Mouse (Mus musculus) brown adipose tissue, adult 24 weeks (tissue): Measurements from ENCODE around the gene Ccdc24. TPM values are rescaled to one million over a fixed set of nuclear protein-coding genes. Genes with fewer than 3 reads are reported as not detected.

Experiments used
- H3K27ac ChIP-seq: fragments of 200-500 bp; replicated peaks from 2 replicates; pipeline ENCODE4 v1.5.1; 2012; ENCODE audit warnings: low read depth, mild to moderate bottlenecking, low read length
- H3K4me1 ChIP-seq: fragments of 200-500 bp; 2 replicates; pipeline ENCODE4 v1.6.1; 2012; ENCODE audit warnings: low read length, mixed read lengths; ENCODE audit not compliant: control insufficient read depth, insufficient read depth, insufficient read length
- H3K4me3 ChIP-seq: fragments of 200-500 bp; 2 replicates; pipeline ENCODE4 v1.5.1; 2012; ENCODE audit warnings: low read depth, mild to moderate bottlenecking, low read length, moderate library complexity; ENCODE audit not compliant: insufficient read depth
- polyA plus RNA-seq: library from polyadenylated mRNA; stranded (reverse); fragments of >200 nt; gene quantifications from 2 replicates; pipeline ENCODE4 v1.2.4, GENCODE M21; 2012; ENCODE audit not compliant: missing spikeins, insufficient read depth, insufficient read length

Ccdc24 gene
- not detected in 2 replicates for polyA plus RNA-seq

DNA sequence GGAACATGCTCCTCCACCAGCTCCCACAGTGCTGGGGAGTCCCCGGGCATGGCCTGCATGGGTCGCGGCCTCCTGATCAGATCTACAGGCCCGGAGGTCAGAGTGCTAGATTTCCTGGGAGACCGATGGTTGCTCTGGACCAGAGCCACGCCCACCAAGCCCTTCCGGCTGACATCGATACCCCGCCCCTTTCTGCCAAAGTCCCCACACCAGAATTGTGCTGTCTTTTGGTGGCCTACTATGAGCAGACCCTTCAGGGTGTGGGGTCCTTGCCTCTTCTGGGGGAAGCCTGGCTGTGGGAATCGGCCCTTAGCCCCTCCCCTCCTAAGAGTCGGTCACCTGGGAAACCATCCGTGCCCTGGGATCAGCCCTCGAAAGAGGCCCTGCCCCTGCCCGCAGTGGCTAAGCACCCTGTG lies at the start of gene Ccdc24:
TSS of gene Ccdc24 (minus strand) at position 87 of the 416 bp plus-strand sequence.
- no peak within 1 kb of the TSS for H3K27ac ChIP-seq
- no peak within 1 kb of the TSS for H3K4me3 ChIP-seq
- H3K4me1 ChIP-seq, result no peaks in the 10 kb centered on the region

DNA sequence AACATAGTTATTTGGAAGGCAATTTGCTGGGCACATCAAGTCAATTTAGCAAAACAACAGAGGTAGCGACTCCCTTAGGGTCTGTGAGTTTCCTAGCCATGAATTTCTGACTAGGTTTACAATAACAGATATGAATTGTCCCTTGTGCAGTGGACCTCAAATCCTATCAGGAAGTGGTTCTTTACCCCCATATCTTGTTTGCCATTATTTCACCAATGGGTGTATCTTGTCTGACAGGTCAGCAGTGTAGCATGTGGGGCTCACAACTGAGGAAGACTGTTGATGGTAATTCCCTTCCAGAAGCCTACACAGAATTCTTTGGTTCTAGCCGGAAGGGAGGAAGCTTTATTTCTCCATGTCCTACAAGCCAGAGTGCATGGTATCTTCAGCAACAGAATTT lies 49.0 kb upstream of the Ccdc24 start:
- Histone ChIP-seq H3K4me3 (no peak overlapping the region), H3K4me1 (no peaks in the 10 kb centered on the region), H3K27ac (no peak overlapping the region)

GRCm38 (mm10) chr4:117918762-117919161 lies 46.4 kb upstream of the Ccdc24 start:
- Histone ChIP-seq H3K4me1 (peaks cover 4% of the 10 kb centered on the region), H3K27ac (no peak overlapping the region), H3K4me3 (no peak overlapping the region)

DNA sequence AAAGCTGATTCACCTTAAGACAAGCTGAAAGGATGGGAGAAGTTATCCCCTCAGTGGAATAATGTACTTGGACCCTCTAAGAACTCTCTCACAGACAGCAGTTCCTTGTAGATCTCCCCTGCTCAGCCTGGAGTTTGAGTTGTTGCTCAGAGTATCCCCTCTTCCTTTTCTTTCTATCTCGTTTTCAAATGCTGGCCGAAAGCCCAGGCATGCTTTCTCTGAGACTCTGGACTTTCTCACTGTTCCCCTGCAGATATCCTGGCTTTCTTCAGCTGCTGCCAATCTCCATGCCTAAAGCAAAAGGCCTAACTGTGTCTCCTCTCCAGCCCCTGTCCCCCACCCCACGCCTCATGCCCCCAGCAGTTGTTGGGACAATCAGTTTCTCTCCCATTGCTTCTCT lies 45.9 kb upstream of the Ccdc24 start:
- Histone ChIP-seq H3K4me1 (peaks cover 8% of the 10 kb centered on the region), H3K27ac (no peak overlapping the region)

GRCm38 (mm10) chr4:117917847-117918246 lies 45.5 kb upstream of the Ccdc24 start:
- Histone ChIP-seq H3K4me1 (peaks cover 9% of the 10 kb centered on the region), H3K4me3 (no peak overlapping the region), H3K27ac (no peak overlapping the region)

More for the DNA sequence above, 45.9 kb upstream of the Ccdc24 start:
- no peak overlapping the region for H3K4me3 ChIP-seq

DNA sequence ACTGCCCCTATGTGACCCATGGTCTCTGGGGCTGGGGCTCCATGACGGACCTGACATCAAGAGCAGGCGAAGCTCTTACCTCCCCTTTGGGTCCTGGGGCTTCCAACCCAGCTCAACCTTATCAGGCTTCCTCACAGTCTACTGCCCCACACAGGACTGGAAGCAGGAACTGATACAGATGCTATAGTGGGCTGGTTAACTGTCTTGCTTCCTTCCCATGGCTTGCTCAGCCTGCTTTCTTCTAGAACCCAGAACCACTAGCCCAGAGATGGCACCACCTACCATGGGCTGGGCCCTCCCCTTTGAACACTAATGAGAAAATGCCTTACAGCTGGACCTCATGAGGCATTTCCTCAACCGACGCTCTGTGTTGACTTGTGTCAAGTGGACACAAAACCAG lies 45.0 kb upstream of the Ccdc24 start:
- Histone ChIP-seq H3K4me3 (no peak overlapping the region), H3K27ac (no peak overlapping the region), H3K4me1 (peaks cover 12% of the 10 kb centered on the region)

DNA sequence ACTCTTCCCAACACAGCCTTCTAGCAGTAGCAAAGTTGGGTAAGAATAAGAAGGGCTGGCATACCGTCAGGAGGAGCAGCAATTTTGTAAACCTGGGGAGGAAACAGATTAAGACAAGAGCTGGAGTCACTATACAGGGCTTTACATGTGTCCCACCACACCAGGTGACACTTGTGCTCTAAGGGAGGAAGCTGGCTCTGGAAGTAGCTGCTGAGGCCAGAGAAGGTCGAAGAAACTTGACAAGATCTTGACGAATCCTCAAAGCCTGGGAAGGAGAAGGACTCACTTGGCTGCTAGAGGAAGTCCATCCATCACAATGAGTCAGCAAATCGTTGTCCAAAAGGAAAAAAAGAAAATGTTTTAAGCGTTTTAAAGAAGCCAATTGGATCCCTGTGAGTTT lies 44.0 kb upstream of the Ccdc24 start:
- Histone ChIP-seq H3K27ac (peak overlapping the region; percentile 24; the same call in 1 of the 2 replicates), H3K4me3 (no peak overlapping the region), H3K4me1 (peaks cover 12% of the 10 kb centered on the region)

- H3K4me1 ChIP-seq, result peaks cover 12% of the 10 kb centered on the region
- 0 out of 2 replicates have a peak overlapping the region, but pooled peaks have one; percentile 10 for H3K27ac ChIP-seq
- H3K4me3 ChIP-seq, result peak overlapping the region; percentile 94
Observed at GRCm38 (mm10) chr4:117915489-117916105, 43.2 kb upstream of the Ccdc24 start.

DNA sequence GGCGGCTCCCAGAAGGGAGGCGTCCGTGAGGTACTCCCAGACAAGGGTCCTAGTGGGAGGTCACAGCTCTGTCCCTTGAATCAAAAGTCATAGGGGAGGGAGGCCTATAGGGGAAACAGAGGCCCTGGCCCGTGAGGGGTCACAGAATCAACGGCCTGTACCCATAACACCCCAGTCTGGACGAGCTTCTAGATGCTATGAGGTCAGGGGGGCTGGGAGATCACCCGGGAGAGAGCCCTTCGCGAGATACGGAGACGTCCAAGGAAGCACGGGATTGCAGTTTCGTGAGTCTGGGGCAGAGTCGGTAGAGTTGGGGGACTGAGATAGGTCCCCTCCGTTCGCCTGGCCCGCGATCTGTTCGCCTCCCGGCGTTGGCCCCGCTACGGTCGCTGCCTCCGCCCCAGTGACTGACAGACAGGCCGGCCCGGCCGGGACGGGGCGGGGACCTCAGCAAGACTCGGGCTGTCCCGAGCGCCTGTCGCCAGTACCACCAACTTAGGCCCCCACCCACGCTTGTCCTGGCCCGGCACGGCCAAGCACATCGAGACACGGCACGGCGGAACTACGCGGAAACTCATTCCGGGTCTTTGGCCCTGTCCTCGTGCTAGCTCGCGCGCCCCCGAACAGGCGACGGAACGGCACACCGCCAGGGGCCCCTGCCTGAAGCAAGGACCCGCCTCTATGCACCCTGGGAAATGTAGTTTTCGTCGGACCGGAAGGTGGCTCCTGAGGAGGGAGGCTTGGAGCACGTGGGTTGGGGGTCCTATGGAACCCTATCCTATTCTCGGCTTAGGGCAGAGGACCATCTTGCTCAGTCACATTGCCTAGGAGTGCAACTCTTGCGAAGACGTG lies 42.5 kb upstream of the Ccdc24 start, which contains the start of gene Ipo13:
TSS of gene Ipo13 (minus strand) at position 409 of the 852 bp plus-strand sequence.
- Histone ChIP-seq H3K4me1 (peaks cover 12% of the 10 kb centered on the region), H3K4me3 (peak within 1 kb of the TSS; percentile 94), H3K27ac (peak within 1 kb of the TSS; percentile 99)

DNA sequence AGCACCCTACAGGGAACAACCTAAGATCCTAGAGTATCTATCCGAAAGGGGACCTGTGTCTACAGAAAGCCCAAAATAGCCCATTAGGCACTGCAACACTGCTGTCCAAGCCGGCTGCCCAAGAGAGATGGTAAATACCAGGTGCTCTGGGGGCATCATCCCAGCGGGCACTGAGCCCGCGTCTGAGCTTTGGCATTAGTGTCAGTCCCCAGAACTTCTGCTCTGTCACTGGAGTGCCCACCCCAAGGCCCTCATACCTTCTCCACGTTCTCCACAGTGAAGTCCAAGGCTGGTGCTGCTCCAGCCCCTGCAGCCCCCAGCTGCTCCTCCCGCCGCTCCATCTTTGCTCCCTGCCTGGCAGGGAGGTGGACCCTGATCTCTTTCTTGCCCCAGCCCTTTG lies 41.7 kb upstream of the Ccdc24 start:
- Histone ChIP-seq H3K27ac (no peak overlapping the region), H3K4me1 (peaks cover 13% of the 10 kb centered on the region), H3K4me3 (peak overlapping the region; percentile 94)

GRCm38 (mm10) chr4:117913421-117913820 lies 41.1 kb upstream of the Ccdc24 start:
- H3K4me3 ChIP-seq, result peak overlapping the region; percentile 94
- no peak overlapping the region for H3K27ac ChIP-seq
- H3K4me1 ChIP-seq, result peaks cover 15% of the 10 kb centered on the region

DNA sequence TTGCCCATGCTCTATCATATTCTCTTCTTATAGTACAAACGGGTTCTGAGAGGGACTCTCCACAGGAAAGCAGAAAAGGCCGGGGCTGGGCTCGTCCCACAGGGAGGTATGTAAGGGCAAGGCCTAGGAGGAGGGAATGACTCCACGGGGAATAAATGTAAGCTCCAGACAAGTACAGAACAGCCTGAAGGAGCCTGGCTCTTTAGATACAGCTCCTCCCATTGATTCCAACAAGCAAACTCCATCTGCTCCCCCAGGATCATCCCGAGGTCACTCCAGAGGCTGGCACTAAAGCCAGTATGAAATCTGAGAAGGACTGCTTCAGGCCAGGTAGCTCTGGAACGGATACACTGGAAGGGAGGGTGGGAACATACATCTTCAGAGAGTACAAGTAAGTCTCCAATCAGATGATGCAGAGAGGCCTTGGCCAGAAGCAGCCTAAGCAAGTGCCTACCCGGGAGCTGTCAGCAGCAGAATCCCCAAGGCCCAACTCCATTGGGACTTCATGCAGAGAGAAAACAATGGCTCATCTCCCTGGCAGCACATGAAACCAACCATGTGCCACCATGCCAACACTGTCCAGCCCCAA lies 40.4 kb upstream of the Ccdc24 start:
- peaks cover 20% of the 10 kb centered on the region for H3K4me1 ChIP-seq
- H3K4me3 ChIP-seq, result 0 out of 2 replicates have a peak overlapping the region, but pooled peaks have one; percentile 13
- H3K27ac ChIP-seq, result no peak overlapping the region

GRCm38 (mm10) chr4:117912131-117912561 lies 39.8 kb upstream of the Ccdc24 start:
- peaks cover 20% of the 10 kb centered on the region for H3K4me1 ChIP-seq
- H3K27ac ChIP-seq, result no peak overlapping the region
- H3K4me3 ChIP-seq, result no peak overlapping the region

DNA sequence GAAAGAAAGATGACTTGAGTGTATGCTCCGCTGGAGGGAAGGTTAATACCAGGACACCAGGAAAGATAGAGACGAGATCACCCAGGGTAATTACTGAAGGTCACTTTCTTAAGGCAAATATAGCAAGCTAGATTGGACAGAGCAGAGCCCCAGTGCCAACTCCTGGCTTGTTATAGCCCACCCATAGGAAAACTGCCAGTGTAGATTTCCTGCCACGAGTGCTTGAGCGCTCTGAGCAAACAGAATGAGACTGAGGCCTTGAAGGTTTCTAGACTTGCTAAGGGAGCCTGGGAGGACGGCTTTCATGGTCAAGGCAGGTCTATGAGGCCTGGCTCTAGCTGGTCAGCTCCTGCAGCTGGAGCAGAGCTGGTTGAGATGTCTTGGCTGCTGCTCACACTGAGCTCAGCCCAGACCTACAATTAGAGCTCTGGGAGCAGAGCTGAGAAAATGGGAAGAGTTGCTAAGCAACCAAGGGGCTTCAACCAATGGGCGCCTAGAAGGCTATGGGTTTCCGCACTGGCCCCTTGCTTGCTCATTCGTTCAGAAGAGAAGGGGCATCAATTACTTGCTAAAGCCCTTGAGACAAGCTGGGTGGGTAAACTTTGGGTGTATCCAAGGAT lies 36.6 kb upstream of the Ccdc24 start:
- Histone ChIP-seq H3K27ac (peak overlapping the region; percentile 82; the same call in 1 of the 2 replicates), H3K4me3 (no peak overlapping the region)

GRCm38 (mm10) chr4:117906196-117906595 lies 33.8 kb upstream of the Ccdc24 start:
- peaks cover 12% of the 10 kb centered on the region for H3K4me1 ChIP-seq
- peak overlapping the region; percentile 49; the same call in 1 of the 2 replicates for H3K27ac ChIP-seq
- H3K4me3 ChIP-seq, result no peak overlapping the region

More for the DNA sequence above, 36.6 kb upstream of the Ccdc24 start:
- H3K4me1 ChIP-seq, result peaks cover 22% of the 10 kb centered on the region
